Mouse (Mus musculus) small intestine, adult 2 months (tissue): Measurements from ENCODE around the gene Map2k5. TPM values are rescaled to one million over a fixed set of nuclear protein-coding genes. Genes with fewer than 3 reads are reported as not detected.

ENCODE experiments used
- H3K27ac ChIP-seq: fragments of 200-500 bp; 2 replicates; pipeline ENCODE4 v1.5.1; 2012; ENCODE audit warnings: low read depth, low read length, control low read depth, inconsistent platforms; ENCODE audit not compliant: insufficient read depth
- H3K27me3 ChIP-seq: fragments of 200-500 bp; 2 replicates; pipeline ENCODE4 v1.6.1; 2012; ENCODE audit warnings: mild to moderate bottlenecking, moderate library complexity, low read length, inconsistent platforms; ENCODE audit not compliant: control insufficient read depth, insufficient read depth
- H3K36me3 ChIP-seq: fragments of 200-500 bp; 2 replicates; pipeline ENCODE4 v1.6.1; 2012; ENCODE audit warnings: mild to moderate bottlenecking, low read length, control low read depth, inconsistent platforms; ENCODE audit not compliant: control insufficient read depth, insufficient read depth
- H3K4me1 ChIP-seq: fragments of 200-500 bp; 2 replicates; pipeline ENCODE4 v1.6.1; 2012; ENCODE audit warnings: low read length, inconsistent platforms, mixed read lengths; ENCODE audit not compliant: control insufficient read depth, insufficient read depth, insufficient read length
- H3K4me3 ChIP-seq: fragments of 200-500 bp; 2 replicates; pipeline ENCODE4 v1.5.1; 2012; ENCODE audit warnings: low read depth, mild to moderate bottlenecking, control low read depth, inconsistent platforms, low read length, moderate library complexity
- CTCF ChIP-seq: fragments of 200-500 bp; IDR thresholded peaks from 2 replicates; pipeline ENCODE4 v1.5.1; 2012; ENCODE audit warnings: low read depth, mild to moderate bottlenecking, control low read depth, inconsistent platforms, low read length, moderate library complexity, mixed read lengths; ENCODE audit not compliant: insufficient replicate concordance, insufficient read length; ENCODE audit errors: extremely low read depth
- POLR2A ChIP-seq: fragments of 200-500 bp; IDR thresholded peaks from 2 replicates; pipeline ENCODE4 v1.6.1; 2012; ENCODE audit warnings: low read depth, mild to moderate bottlenecking, control low read depth, inconsistent platforms, low read length, moderate library complexity
- WGBS: fragments of 180-500 bp; shearing (Covaris S2); methylation state at CpG from one replicate; pipeline ENCODE4 v1.1.7; 2018; 5-methylcytosine and 5-hydroxymethylcytosine counted together
- polyA plus RNA-seq: library from polyadenylated mRNA; depleted of rRNA; stranded (reverse); fragments of >200 nt; gene quantifications from 2 replicates; pipeline ENCODE4 v1.2.3, GENCODE M21; 2012

Gene Map2k5
- polyA plus RNA-seq, 1 experiment, result 26.7 TPM

- Histone ChIP-seq H3K27me3 (no peaks in the 10 kb centered on the region), H3K4me3 (no peak overlapping the region), H3K4me1 (0 out of 2 replicates have a peak, but pooled peaks cover 3% of the 10 kb centered on the region), H3K27ac (no peak overlapping the region), H3K36me3 (peaks cover 6% of the 10 kb centered on the region)
- TF ChIP-seq CTCF (no peak), POLR2A (no peak)
- WGBS, result 80% methylated on average over 3 of the region's 3 CpGs
These were observed 17.3 kb downstream of the Map2k5 start for GRCm38 (mm10) chr9:63360410-63360809.

- peaks cover 5% of the 10 kb centered on the region for H3K36me3 ChIP-seq
- 92% methylated on average over 5 of the region's 5 CpGs for WGBS
These were observed 18.7 kb downstream of the Map2k5 start for GRCm38 (mm10) chr9:63359016-63359415.

GRCm38 (mm10) chr9:63356721-63357120 lies 21.0 kb downstream of the Map2k5 start:
- 88% methylated on average over 4 of the region's 4 CpGs for WGBS
- TF ChIP-seq CTCF (no peak), POLR2A (no peak)
- H3K4me3 ChIP-seq, result no peak overlapping the region
- H3K4me1 ChIP-seq, result 0 out of 2 replicates have a peak, but pooled peaks cover 2% of the 10 kb centered on the region
- H3K27me3 ChIP-seq, result no peaks in the 10 kb centered on the region
- no peak overlapping the region for H3K27ac ChIP-seq
- H3K36me3 ChIP-seq, result peaks cover 5% of the 10 kb centered on the region

More at GRCm38 (mm10) chr9:63359016-63359415, 18.7 kb downstream of the Map2k5 start:
- no peaks in the 10 kb centered on the region for H3K27me3 ChIP-seq
- TF ChIP-seq POLR2A (no peak), CTCF (no peak)
- H3K4me3 ChIP-seq, result no peak overlapping the region
- H3K4me1 ChIP-seq, result 0 out of 2 replicates have a peak, but pooled peaks cover 3% of the 10 kb centered on the region
- no peak overlapping the region for H3K27ac ChIP-seq

GRCm38 (mm10) chr9:63356278-63356677 lies 21.4 kb downstream of the Map2k5 start:
- TF ChIP-seq POLR2A (no peak), CTCF (no peak)
- Histone ChIP-seq H3K27ac (no peak overlapping the region), H3K4me1 (no peaks in the 10 kb centered on the region), H3K36me3 (peaks cover 5% of the 10 kb centered on the region), H3K27me3 (no peaks in the 10 kb centered on the region), H3K4me3 (no peak overlapping the region)
- WGBS, result 84% methylated on average over 9 of the region's 9 CpGs

- 91% methylated on average over 4 of the region's 4 CpGs for WGBS
- no peak overlapping the region for H3K27ac ChIP-seq
- H3K4me1 ChIP-seq, result no peaks in the 10 kb centered on the region
- TF ChIP-seq POLR2A, result no peak
- TF ChIP-seq CTCF, result no peak
- H3K27me3 ChIP-seq, result no peaks in the 10 kb centered on the region
- H3K4me3 ChIP-seq, result no peak overlapping the region
- H3K36me3 ChIP-seq, result peaks cover 5% of the 10 kb centered on the region
These were observed 23.5 kb downstream of the Map2k5 start for GRCm38 (mm10) chr9:63354168-63354567.

- no peak overlapping the region for H3K4me3 ChIP-seq
- WGBS, result 94% methylated on average over 8 of the region's 8 CpGs
- TF ChIP-seq CTCF (no peak), POLR2A (no peak)
- peaks cover 7% of the 10 kb centered on the region for H3K4me1 ChIP-seq
- no peaks in the 10 kb centered on the region for H3K27me3 ChIP-seq
- H3K27ac ChIP-seq, result no peak overlapping the region
- no peaks in the 10 kb centered on the region for H3K36me3 ChIP-seq
These were observed 27.7 kb downstream of the Map2k5 start for GRCm38 (mm10) chr9:63350030-63350429.

- H3K4me1 ChIP-seq, result peaks cover 7% of the 10 kb centered on the region
- no peak for TF ChIP-seq CTCF
- no peak for TF ChIP-seq POLR2A
- H3K27ac ChIP-seq, result no peak overlapping the region
- H3K4me3 ChIP-seq, result no peak overlapping the region
- H3K27me3 ChIP-seq, result no peaks in the 10 kb centered on the region
- 89% methylated on average over 3 of the region's 3 CpGs for WGBS
- H3K36me3 ChIP-seq, result no peaks in the 10 kb centered on the region
These were observed 28.5 kb downstream of the Map2k5 start for GRCm38 (mm10) chr9:63349241-63349640.

- Histone ChIP-seq H3K36me3 (no peaks in the 10 kb centered on the region), H3K4me3 (no peak overlapping the region), H3K4me1 (peaks cover 7% of the 10 kb centered on the region), H3K27ac (no peak overlapping the region), H3K27me3 (no peaks in the 10 kb centered on the region)
- no peak for TF ChIP-seq CTCF
- TF ChIP-seq POLR2A, result no peak
- 90% methylated on average over 1 of the region's 1 CpGs for WGBS
These were observed 29.6 kb downstream of the Map2k5 start for GRCm38 (mm10) chr9:63348146-63348545.
